Mouse (Mus musculus) c-Kit-positive CD71-positive TER-119-positive erythroid progenitor cells, embryonic 14.5 days (primary cell): ENCODE results near the gene Pde8b.

Experiments used
- DNase-seq: peaks from one replicate; pipeline ENCODE4 v3.0.0-alpha.2; 2013; ENCODE audit warnings: low spot score

The Pde8b gene

GRCm38 (mm10) chr13:95020216-95020615 is 229.9 kb downstream of the Pde8b start:
- DNase-seq: no peak

GRCm38 (mm10) chr13:95019345-95019744 is 230.8 kb downstream of the Pde8b start:
- no peak for DNase-seq

GRCm38 (mm10) chr13:95017916-95018315 is 232.2 kb downstream of the Pde8b start:
- DNase-seq: peak; percentile 3

GRCm38 (mm10) chr13:95017278-95017677 is 232.9 kb downstream of the Pde8b start:
- no peak for DNase-seq

GRCm38 (mm10) chr13:95011546-95012257 is 238.4 kb downstream of the Pde8b start:
- no peak for DNase-seq

GRCm38 (mm10) chr13:95009261-95009660 is 240.9 kb downstream of the Pde8b start:
- no peak for DNase-seq

GRCm38 (mm10) chr13:95007281-95007680 is 242.9 kb downstream of the Pde8b start:
- no peak for DNase-seq

GRCm38 (mm10) chr13:94990516-94990915 is 259.6 kb downstream of the Pde8b start:
- no peak for DNase-seq

- no peak for DNase-seq
These were observed 271.1 kb downstream of the Pde8b start for GRCm38 (mm10) chr13:94979081-94979480.

- peak; percentile 84 for DNase-seq
These were observed 273.6 kb downstream of the Pde8b start, which contains the start of gene Wdr41 for GRCm38 (mm10) chr13:94976219-94977186. Gene Wdr41 (plus strand): TSS chr13:94976344.

GRCm38 (mm10) chr13:94975828-94976218 is 274.3 kb downstream of the Pde8b start:
- no peak for DNase-seq
